Mouse (Mus musculus): ENCODE measurements around the gene Sv2b. TPM values are rescaled to one million over a fixed set of nuclear protein-coding genes. Genes with fewer than 3 reads are reported as not detected.

The Sv2b gene
- total RNA-seq, 2 experiments from 2014 or later = 0.43 to 0.45 TPM

DNA sequence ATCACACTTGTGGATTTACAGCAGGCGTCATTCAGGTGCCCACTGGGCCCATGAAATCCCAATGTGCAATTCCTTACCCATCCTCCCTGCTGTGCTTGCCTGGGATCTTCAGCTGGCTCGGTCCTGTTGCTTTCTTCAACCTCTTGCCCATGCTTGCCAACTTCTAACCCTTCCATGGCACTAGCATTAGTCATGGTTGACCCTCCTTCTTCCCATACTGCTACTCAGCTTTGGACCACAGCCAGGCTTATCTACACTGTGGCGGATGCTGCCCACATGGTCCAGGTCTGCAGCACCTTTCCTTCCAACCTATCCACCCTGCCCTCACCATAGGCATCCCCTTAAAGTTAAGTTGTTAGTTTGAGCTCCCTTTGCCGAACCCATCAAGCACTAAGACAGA lies 28.0 kb downstream of the Sv2b start:
- no peak overlapping the region for H3K4me3 ChIP-seq
- no peak overlapping the region for H3K27ac ChIP-seq
- intact Hi-C loops (cut with DNase I) = no loop called here
- DNase-seq = no peak
- TF ChIP-seq CTCF (IDR thresholded peaks at IDR 0.05) = no peak

DNA sequence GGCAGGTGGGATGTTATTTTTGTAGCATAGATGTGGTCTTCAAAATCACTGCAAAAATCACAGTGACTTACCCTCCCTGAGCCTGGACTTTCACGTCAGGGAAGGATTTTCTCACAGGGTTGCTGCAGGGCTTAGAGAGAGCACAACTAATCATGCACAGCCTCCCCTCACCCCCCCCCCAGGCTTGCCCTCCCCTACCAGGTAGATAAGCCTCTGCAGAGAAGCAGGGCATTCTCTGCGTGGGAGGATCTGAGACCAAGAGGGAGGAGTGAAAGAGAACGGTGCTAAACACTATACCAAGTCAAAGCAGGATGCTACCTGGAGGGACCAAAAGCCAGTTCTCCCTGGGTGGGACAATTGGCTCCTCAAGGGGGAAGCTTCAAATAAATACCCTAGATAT lies 31.2 kb downstream of the Sv2b start:
- H3K27ac ChIP-seq = no peak overlapping the region
- TF ChIP-seq CTCF (IDR thresholded peaks at IDR 0.05) = no peak
- intact Hi-C loops (cut with DNase I) = no loop called here
- H3K4me3 ChIP-seq = no peak overlapping the region
- DNase-seq = no peak

DNA sequence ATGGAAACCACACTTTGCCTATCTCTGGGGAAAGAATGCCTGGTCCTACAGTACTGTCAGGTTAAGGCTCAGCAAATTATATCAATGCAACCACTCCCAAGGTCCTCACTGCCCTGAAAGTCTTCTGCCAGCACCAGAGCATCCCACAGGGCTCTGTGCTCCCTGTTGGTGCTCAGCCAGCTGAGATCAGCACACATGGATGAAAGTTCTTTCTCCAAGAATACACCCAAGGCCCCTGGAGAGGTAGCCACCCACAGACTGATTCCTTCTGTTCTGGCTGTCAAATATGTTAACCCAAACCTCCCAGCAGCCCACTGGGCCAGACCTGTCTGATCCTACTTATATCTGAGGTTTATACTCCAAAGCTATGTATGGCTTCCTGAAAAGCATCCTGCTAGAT lies 32.3 kb downstream of the Sv2b start:
- intact Hi-C loops (cut with DNase I) = no loop called here
- H3K27ac ChIP-seq = no peak overlapping the region

DNA sequence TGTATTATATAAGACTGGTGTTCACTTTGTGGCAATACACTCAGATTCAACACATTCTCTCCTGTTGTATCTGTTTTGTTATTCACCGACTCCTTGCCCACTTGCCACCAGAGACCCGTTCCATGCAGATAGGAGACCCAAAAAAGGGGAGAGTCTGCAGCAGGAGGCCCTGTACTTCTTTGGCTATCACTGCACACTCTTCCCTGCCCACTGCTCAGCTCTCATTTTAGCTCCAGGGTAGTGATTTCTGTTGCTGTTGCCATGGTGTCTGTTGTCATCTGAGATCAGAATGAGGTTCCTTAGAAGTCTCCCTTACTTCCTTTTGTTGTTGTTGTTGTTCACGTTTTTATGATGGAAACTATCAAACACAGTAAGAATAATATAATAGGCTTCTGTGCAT lies 34.5 kb downstream of the Sv2b start:
- intact Hi-C loops (cut with DNase I) = no loop called here
- no peak overlapping the region for H3K27ac ChIP-seq
- no peak for TF ChIP-seq CTCF (IDR thresholded peaks at IDR 0.05)
- no peak for DNase-seq
- H3K4me3 ChIP-seq = no peak overlapping the region

More for the DNA sequence above, 32.3 kb downstream of the Sv2b start:
- no peak overlapping the region for H3K4me3 ChIP-seq
- no peak for DNase-seq
- TF ChIP-seq CTCF (IDR thresholded peaks at IDR 0.05) = no peak

DNA sequence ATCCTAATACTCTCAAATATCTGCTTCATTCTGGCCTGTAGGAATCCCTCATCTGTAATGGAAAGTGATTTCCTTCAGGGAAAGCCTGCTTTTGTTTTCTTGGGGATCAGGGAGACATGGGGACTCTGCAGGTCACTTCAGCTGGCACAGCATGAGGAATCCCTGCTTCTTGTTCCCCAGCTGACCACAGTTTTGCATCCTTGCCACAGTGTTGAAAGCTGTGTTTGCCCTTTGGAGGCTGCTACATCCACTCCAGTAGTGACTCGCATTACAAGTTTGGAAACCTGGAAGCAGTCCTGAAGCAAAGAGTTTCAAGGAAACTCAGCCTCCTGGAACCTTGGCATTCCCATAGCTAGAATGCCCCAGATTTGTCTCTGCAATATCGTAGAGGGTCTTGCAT lies 35.4 kb downstream of the Sv2b start:
- intact Hi-C loops (cut with DNase I) = no loop called here
- no peak for TF ChIP-seq CTCF (IDR thresholded peaks at IDR 0.05)
- Histone ChIP-seq H3K27ac (no peak overlapping the region), H3K4me3 (no peak overlapping the region)
- DNase-seq = no peak

DNA sequence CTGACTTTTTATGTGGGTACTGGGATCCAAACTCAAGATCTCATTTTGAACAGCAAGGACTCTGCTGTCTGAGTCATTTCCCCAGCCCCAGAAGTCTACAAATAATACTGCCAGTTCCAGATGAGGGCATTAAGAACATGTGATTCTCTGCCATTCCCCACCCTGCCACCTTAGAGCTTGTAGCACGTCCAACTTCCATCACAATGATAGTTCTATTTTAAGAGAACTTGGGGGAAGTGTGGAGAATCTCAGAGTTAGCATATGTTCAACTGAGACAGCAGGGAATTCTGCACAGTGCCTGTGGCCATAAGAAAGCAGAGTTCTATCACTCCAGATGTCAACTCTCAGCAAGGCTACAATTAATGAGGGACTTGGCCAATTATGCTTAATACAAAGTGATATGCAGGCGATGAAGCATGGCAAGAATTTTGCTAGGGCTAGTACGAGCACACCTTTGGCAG lies 37.1 kb downstream of the Sv2b start:
- Histone ChIP-seq H3K27ac (no peak overlapping the region), H3K4me3 (no peak overlapping the region)
- DNase-seq = no peak
- TF ChIP-seq CTCF (IDR thresholded peaks at IDR 0.05) = no peak
- intact Hi-C loops (cut with DNase I) = no loop called here

DNA sequence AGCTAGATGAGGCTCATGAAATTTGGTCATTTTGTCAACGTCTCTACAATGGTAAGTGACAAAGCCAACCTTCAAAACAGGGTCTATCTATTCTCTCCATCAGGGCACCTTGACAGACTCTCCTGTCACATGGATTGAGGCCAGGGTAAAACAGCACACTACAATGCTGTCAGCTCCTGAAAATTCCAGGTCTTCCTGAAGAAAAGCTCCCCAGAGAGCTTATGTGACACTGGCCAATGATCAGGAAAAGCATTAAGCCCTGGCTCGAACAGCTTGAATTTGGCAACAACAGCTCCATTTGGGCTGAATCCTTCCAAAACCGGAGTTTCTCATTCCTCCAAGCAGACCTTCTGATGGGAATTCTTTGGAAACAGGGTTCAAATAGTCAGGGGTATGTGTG lies 37.8 kb downstream of the Sv2b start:
- DNase-seq = no peak
- Histone ChIP-seq H3K4me3 (no peak overlapping the region), H3K27ac (no peak overlapping the region)
- no peak for TF ChIP-seq CTCF (IDR thresholded peaks at IDR 0.05)
- intact Hi-C loops (cut with DNase I) = no loop called here

DNA sequence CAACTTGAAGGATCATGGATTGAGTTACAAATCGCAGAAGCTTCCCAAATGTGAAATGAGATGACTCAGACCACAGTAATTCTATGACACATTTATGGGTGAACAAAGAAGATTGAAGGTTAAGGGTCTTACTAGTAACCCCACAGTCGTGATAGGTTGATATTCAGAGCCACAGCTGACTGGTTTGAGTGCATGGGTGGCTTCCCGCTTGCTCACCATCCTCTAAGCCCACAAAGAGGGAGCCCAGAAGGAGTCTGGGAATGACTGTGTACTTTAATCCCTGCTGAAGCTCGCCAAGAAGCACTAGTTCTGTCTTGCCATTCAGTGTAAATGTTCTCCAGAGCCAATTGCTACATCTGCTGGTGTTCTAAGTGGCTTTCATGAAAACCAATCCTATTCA lies 41.8 kb downstream of the Sv2b start:
- TF ChIP-seq CTCF (IDR thresholded peaks at IDR 0.05) = no peak
- no peak for DNase-seq
- H3K4me3 ChIP-seq = no peak overlapping the region
- intact Hi-C loops (cut with DNase I) = no loop called here
- H3K27ac ChIP-seq = no peak overlapping the region

DNA sequence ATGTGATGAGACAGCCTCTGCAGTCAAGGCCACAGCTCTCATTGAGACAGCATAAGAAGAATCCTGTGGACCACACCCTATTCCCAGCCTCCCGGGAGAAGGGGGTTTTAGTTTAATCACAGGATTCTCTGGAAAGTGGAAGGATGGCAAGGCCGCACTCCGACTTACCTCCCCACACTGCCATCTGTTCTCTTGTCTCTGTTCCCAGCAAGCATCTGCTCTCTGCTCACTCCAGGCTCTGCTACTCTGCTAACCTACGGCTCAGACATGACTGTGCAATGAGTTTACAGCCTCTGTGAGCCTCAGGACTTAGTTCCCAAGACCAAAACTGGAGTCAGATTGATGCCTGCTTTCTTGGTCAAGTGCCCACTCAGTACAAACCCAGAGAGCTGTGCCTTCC lies 43.8 kb downstream of the Sv2b start:
- no peak for TF ChIP-seq CTCF (IDR thresholded peaks at IDR 0.05)

DNA sequence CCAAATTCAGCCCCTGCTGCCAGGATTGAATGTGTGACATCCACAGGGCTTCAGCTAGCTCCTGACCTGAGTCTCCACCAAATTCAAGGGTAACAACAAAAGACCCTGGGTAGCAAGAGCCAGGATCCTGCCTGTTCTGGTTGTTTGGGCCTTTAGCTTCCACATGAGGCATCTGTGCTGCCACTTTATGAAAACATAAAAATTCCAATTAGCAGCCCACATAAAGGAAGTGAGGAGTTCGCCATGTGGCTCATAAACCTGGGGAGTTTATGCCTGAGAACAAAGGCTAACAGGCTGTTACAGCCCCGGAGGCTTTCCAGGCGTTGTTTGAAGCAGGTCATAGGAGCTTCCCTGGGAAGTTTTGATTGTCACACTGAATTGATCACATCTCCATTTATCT lies 49.1 kb downstream of the Sv2b start:
- no peak overlapping the region for H3K4me3 ChIP-seq
- DNase-seq = no peak
- intact Hi-C loops (cut with DNase I) = no loop called here
- no peak for TF ChIP-seq CTCF (IDR thresholded peaks at IDR 0.05)
- no peak overlapping the region for H3K27ac ChIP-seq

More for the DNA sequence above, 43.8 kb downstream of the Sv2b start:
- Histone ChIP-seq H3K27ac (no peak overlapping the region), H3K4me3 (no peak overlapping the region)
- no peak for DNase-seq
- intact Hi-C loops (cut with DNase I) = no loop called here

DNA sequence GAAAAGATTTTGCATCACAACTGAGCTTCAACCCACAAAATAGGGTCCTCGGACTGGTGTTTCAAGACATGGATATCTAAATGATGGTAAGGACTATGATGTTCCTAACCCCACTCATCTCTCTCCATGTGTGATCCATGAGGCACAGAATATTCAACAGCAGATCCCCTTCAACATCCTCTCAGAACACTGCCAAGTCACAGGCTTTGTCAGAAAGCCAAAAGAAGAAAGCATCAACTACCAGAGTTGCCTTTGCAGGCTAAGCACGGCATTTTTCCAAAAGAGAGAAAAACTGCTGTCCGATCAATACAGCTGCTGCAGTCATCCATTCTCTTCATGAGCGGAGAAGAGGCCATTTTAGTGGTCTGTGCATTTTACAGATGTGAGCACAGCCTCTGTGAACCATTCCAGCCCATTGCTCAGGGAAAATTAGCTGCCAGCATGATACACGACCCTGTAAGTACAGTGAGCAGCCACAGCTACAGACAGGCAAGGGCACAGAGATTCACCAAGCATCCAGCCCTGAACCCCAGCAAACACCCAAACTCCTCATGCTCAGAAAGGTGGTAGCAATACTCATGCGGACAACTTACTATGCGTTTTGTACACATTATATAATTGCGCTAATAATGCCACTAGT lies 55.3 kb downstream of the Sv2b start:
- no peak for TF ChIP-seq CTCF (IDR thresholded peaks at IDR 0.05)
- DNase-seq = no peak
- Histone ChIP-seq H3K27ac (no peak overlapping the region), H3K4me3 (no peak overlapping the region)
- intact Hi-C loops (cut with DNase I) = no loop called here

DNA sequence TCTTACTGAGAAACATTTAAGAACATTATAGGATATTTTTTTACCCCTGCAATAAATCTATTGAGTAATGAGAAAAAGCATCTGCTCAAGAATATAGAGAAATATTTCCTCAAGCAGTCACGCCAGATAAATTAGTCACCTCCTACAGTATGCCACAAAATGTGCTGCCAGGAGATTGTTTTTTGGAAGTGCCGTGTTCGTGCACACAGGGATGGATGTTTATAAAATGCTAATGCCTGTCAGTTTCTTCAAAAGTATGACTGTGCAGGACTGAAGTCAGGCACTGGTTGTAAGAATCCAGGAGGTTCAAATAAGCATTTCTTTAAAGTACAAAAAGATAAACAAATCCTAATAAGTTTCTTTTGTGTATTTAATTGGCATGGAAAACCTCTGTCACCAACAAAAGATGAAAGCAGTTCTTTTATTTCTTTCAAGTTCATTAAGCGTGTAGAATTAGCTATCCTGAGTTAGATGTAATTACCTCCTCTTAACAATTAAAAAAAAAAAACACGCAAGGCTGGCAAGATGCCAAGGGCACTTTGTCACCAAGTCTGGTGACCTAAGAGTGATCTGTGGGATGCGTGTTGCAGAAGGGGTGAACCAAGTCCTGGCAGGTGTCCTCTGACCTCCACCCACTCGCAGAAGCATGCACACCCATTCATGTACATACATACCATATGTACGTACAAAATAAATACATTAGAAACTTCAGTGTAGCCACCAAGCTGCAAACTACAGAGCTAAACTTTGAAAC lies 68.1 kb downstream of the Sv2b start:
- intact Hi-C loops (cut with DNase I) = no loop called here
- Histone ChIP-seq H3K4me3 (no peak overlapping the region), H3K27ac (no peak overlapping the region)
- no peak for TF ChIP-seq CTCF (IDR thresholded peaks at IDR 0.05)
- DNase-seq = no peak

DNA sequence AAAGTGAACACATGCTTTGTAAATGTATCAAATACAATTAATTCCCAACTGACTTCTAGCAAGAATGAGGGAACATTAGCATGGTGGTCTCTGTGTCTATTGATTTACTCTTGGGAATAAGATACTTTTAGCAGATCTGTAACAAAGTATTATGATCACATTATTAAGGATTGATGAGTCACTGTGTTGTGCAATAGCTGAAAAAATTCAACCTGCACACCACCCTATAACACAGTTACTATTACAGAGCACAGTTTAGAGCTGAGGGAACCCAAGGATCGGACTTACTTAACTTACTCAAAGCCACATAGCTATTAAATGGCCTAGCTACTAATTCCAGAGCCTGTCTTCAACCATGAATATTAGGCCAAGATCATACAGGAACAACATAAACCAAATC lies 72.7 kb downstream of the Sv2b start:
- intact Hi-C loops (cut with DNase I) = no loop called here
- H3K27ac ChIP-seq = no peak overlapping the region
- no peak overlapping the region for H3K4me3 ChIP-seq
- DNase-seq = no peak
- TF ChIP-seq CTCF (IDR thresholded peaks at IDR 0.05) = no peak

DNA sequence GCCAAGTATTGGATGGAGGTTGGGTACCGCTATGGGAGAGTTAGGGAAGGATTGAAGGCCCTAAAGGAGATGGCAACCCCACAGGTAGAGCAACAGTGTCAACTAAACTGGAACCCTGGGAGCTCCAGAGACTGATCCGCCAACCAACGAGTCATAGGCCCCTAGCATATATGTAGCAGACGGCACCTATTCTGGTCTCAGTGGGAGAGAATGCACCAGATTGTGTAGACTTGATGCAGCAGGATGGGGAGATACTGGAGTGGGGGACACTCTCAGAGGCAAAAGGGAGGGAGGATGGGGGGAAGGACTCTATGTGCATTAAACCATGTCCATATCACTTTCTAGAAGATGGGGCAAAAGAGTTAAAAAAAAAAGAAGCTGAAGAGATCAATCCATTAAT lies 84.9 kb downstream of the Sv2b start:
- no peak for DNase-seq
- TF ChIP-seq CTCF (IDR thresholded peaks at IDR 0.05) = no peak
- H3K27ac ChIP-seq = no peak overlapping the region
- H3K4me3 ChIP-seq = no peak overlapping the region
- intact Hi-C loops (cut with DNase I) = no loop called here

All from gastrocnemius, adult 2 months (tissue).